Mouse (Mus musculus): ENCODE data around the gene Phc2.
A peak's percentile ranks its signal among the peaks of the same experiment; 100 is the strongest.

DNA sequence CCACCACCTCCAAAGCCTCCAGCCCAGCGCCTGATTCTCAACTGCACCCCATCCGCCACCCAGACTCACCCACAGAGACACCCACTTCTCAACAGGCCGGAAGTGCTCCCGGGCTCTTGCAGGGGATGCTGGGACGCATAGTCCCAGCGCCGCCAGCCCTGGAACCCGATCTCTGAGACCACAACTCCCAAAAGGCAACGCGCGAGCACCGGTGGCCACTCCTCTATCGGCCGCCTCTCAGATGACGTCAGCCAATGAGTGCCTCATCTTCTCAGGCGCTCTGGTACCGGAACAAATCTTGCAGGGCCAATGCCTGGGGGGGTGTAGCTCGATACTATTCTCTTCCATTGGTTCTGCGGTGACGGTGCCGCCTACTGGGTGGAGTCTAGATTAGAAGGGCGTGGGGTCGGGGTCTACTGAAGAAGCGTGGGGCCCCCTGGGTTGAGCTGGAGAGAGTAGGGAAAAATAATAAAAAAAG is 44.5 kb upstream of the Phc2 start, which contains the start of gene Zscan20:
- no peak; the same call in 1 of the 2 replicates for TF ChIP-seq EP300 (IDR thresholded peaks at IDR 0.05; ENCODE audit: low read depth)
- peak; percentile 36 for TF ChIP-seq CTCF (IDR thresholded peaks at IDR 0.05; ENCODE audit: low read depth)
